Mouse (Mus musculus): ENCODE results near the gene Lrba. TPM values are rescaled to one million over a fixed set of nuclear protein-coding genes. Genes with fewer than 3 reads are reported as not detected.

The Lrba gene
- polyA plus RNA-seq, 1 experiment from 2014 or later: 4.8 TPM

GRCm38 (mm10) chr3:86712758-86713157, 488.3 kb downstream of the Lrba start:
- no peak overlapping the region for H3K4me3 ChIP-seq
- H3K36me3 ChIP-seq: no peaks in the 10 kb centered on the region
- no peaks in the 10 kb centered on the region for H3K27me3 ChIP-seq (replicated peaks)
- H3K9ac ChIP-seq: no peak overlapping the region
- no peak overlapping the region for H3K27ac ChIP-seq
- no peaks in the 10 kb centered on the region for H3K9me3 ChIP-seq
- ATAC-seq (ENCODE audit: low FRiP score, low read depth): no peak
- H3K4me2 ChIP-seq (replicated peaks): no peak overlapping the region
- no peaks in the 10 kb centered on the region for H3K4me1 ChIP-seq
- WGBS: 43% methylated on average over 3 of the region's 3 CpGs

- Histone ChIP-seq H3K27me3 (replicated peaks) (no peaks in the 10 kb centered on the region), H3K36me3 (no peaks in the 10 kb centered on the region), H3K4me2 (replicated peaks) (no peak overlapping the region), H3K4me1 (no peaks in the 10 kb centered on the region), H3K27ac (no peak overlapping the region), H3K4me3 (no peak overlapping the region), H3K9me3 (no peaks in the 10 kb centered on the region), H3K9ac (no peak overlapping the region)
- no peak for ATAC-seq (ENCODE audit: low FRiP score, low read depth)
- WGBS: 72% methylated on average over 2 of the region's 2 CpGs
Measured at GRCm38 (mm10) chr3:86714446-86714845, 490.0 kb downstream of the Lrba start.

- Histone ChIP-seq H3K9me3 (no peaks in the 10 kb centered on the region), H3K4me1 (peaks cover 6% of the 10 kb centered on the region; the same call in 1 of the 2 replicates)
- WGBS: 34% methylated on average over 9 of the region's 9 CpGs
Measured at GRCm38 (mm10) chr3:86723415-86724298, 499.2 kb downstream of the Lrba start.

GRCm38 (mm10) chr3:86725113-86725512, 500.6 kb downstream of the Lrba start:
- no peak overlapping the region for H3K27ac ChIP-seq
- no peaks in the 10 kb centered on the region for H3K27me3 ChIP-seq (replicated peaks)
- no peak overlapping the region for H3K4me3 ChIP-seq
- no peaks in the 10 kb centered on the region for H3K9me3 ChIP-seq
- H3K4me1 ChIP-seq: peaks cover 6% of the 10 kb centered on the region; the same call in 1 of the 2 replicates
- 86% methylated on average over 9 of the region's 9 CpGs for WGBS
- ATAC-seq (ENCODE audit: low FRiP score, low read depth): no peak
- H3K4me2 ChIP-seq (replicated peaks): no peak overlapping the region
- no peak overlapping the region for H3K9ac ChIP-seq
- H3K36me3 ChIP-seq: no peaks in the 10 kb centered on the region

More at GRCm38 (mm10) chr3:86723415-86724298, 499.2 kb downstream of the Lrba start:
- H3K4me3 ChIP-seq: no peak overlapping the region
- no peak for ATAC-seq (ENCODE audit: low FRiP score, low read depth)
- H3K27ac ChIP-seq: no peak overlapping the region
- H3K9ac ChIP-seq: no peak overlapping the region
- H3K27me3 ChIP-seq (replicated peaks): no peaks in the 10 kb centered on the region
- H3K36me3 ChIP-seq: no peaks in the 10 kb centered on the region
- no peak overlapping the region for H3K4me2 ChIP-seq (replicated peaks)

GRCm38 (mm10) chr3:86738831-86739230, 514.4 kb downstream of the Lrba start:
- H3K9ac ChIP-seq: no peak overlapping the region
- H3K4me1 ChIP-seq: no peaks in the 10 kb centered on the region
- ATAC-seq (ENCODE audit: low FRiP score, low read depth): no peak
- H3K9me3 ChIP-seq: no peaks in the 10 kb centered on the region
- no peaks in the 10 kb centered on the region for H3K36me3 ChIP-seq
- H3K4me2 ChIP-seq (replicated peaks): no peak overlapping the region
- 84% methylated on average over 3 of the region's 3 CpGs for WGBS
- no peaks in the 10 kb centered on the region for H3K27me3 ChIP-seq (replicated peaks)
- H3K4me3 ChIP-seq: no peak overlapping the region
- H3K27ac ChIP-seq: no peak overlapping the region

- no peak overlapping the region for H3K4me2 ChIP-seq (replicated peaks)
- 71% methylated on average over 4 of the region's 4 CpGs for WGBS
- H3K27me3 ChIP-seq (replicated peaks): no peaks in the 10 kb centered on the region
- H3K27ac ChIP-seq: no peak overlapping the region
- no peak overlapping the region for H3K9ac ChIP-seq
- no peaks in the 10 kb centered on the region for H3K9me3 ChIP-seq
- H3K36me3 ChIP-seq: no peaks in the 10 kb centered on the region
- H3K4me1 ChIP-seq: no peaks in the 10 kb centered on the region
- no peak overlapping the region for H3K4me3 ChIP-seq
- no peak for ATAC-seq (ENCODE audit: low FRiP score, low read depth)
Measured at GRCm38 (mm10) chr3:86739745-86740144, 515.3 kb downstream of the Lrba start.

GRCm38 (mm10) chr3:86745348-86745747, 520.9 kb downstream of the Lrba start:
- Histone ChIP-seq H3K9ac (no peak overlapping the region), H3K4me2 (replicated peaks) (no peak overlapping the region), H3K9me3 (no peaks in the 10 kb centered on the region), H3K27ac (no peak overlapping the region), H3K36me3 (no peaks in the 10 kb centered on the region), H3K4me1 (peaks cover 12% of the 10 kb centered on the region; the same call in 1 of the 2 replicates), H3K4me3 (no peak overlapping the region), H3K27me3 (replicated peaks) (no peaks in the 10 kb centered on the region)
- ATAC-seq (ENCODE audit: low FRiP score, low read depth): no peak
- 78% methylated on average over 4 of the region's 4 CpGs for WGBS

GRCm38 (mm10) chr3:86745769-86746512, 521.5 kb downstream of the Lrba start:
- no peak overlapping the region for H3K9ac ChIP-seq
- peak; percentile 78 for ATAC-seq (ENCODE audit: low FRiP score, low read depth)
- H3K36me3 ChIP-seq: no peaks in the 10 kb centered on the region
- WGBS: 54% methylated on average over 10 of the region's 10 CpGs
- H3K9me3 ChIP-seq: no peaks in the 10 kb centered on the region
- H3K27ac ChIP-seq: no peak overlapping the region
- H3K4me3 ChIP-seq: no peak overlapping the region
- no peaks in the 10 kb centered on the region for H3K27me3 ChIP-seq (replicated peaks)
- no peak overlapping the region for H3K4me2 ChIP-seq (replicated peaks)
- peaks cover 12% of the 10 kb centered on the region; the same call in 1 of the 2 replicates for H3K4me1 ChIP-seq

- no peak for ATAC-seq (ENCODE audit: low FRiP score, low read depth)
- Histone ChIP-seq H3K4me2 (replicated peaks) (no peak overlapping the region), H3K4me1 (peaks cover 17% of the 10 kb centered on the region; the same call in 1 of the 2 replicates), H3K9ac (no peak overlapping the region), H3K4me3 (no peak overlapping the region), H3K27me3 (replicated peaks) (no peaks in the 10 kb centered on the region), H3K36me3 (no peaks in the 10 kb centered on the region), H3K9me3 (no peaks in the 10 kb centered on the region), H3K27ac (no peak overlapping the region)
- 32% methylated on average over 7 of the region's 7 CpGs for WGBS
Measured at GRCm38 (mm10) chr3:86750652-86751051, 526.2 kb downstream of the Lrba start.

GRCm38 (mm10) chr3:86754178-86754577, 529.7 kb downstream of the Lrba start:
- WGBS: 59% methylated on average over 6 of the region's 6 CpGs
- Histone ChIP-seq H3K4me1 (peaks cover 11% of the 10 kb centered on the region; the same call in 1 of the 2 replicates), H3K36me3 (no peaks in the 10 kb centered on the region), H3K9me3 (no peaks in the 10 kb centered on the region), H3K4me3 (no peak overlapping the region), H3K27me3 (replicated peaks) (no peaks in the 10 kb centered on the region), H3K9ac (no peak overlapping the region), H3K27ac (no peak overlapping the region), H3K4me2 (replicated peaks) (no peak overlapping the region)
- no peak for ATAC-seq (ENCODE audit: low FRiP score, low read depth)

GRCm38 (mm10) chr3:86754595-86755557, 530.4 kb downstream of the Lrba start:
- 76% methylated on average over 14 of the region's 14 CpGs for WGBS
- H3K4me2 ChIP-seq (replicated peaks): no peak overlapping the region
- no peak overlapping the region for H3K9ac ChIP-seq
- H3K4me1 ChIP-seq: peaks cover 11% of the 10 kb centered on the region; the same call in 1 of the 2 replicates
- H3K4me3 ChIP-seq: no peak overlapping the region
- H3K27ac ChIP-seq: no peak overlapping the region
- H3K36me3 ChIP-seq: no peaks in the 10 kb centered on the region
- no peaks in the 10 kb centered on the region for H3K27me3 ChIP-seq (replicated peaks)
- H3K9me3 ChIP-seq: no peaks in the 10 kb centered on the region
- ATAC-seq (ENCODE audit: low FRiP score, low read depth): no peak
